Mouse (Mus musculus) lung, postnatal 36 days (tissue): Measurements from ENCODE around the gene Perp.

Source experiments
- DNase-seq: peaks from one replicate; pipeline ENCODE4 v3.0.0; 2022; ENCODE audit warnings: mixed read lengths

Gene Perp

DNA sequence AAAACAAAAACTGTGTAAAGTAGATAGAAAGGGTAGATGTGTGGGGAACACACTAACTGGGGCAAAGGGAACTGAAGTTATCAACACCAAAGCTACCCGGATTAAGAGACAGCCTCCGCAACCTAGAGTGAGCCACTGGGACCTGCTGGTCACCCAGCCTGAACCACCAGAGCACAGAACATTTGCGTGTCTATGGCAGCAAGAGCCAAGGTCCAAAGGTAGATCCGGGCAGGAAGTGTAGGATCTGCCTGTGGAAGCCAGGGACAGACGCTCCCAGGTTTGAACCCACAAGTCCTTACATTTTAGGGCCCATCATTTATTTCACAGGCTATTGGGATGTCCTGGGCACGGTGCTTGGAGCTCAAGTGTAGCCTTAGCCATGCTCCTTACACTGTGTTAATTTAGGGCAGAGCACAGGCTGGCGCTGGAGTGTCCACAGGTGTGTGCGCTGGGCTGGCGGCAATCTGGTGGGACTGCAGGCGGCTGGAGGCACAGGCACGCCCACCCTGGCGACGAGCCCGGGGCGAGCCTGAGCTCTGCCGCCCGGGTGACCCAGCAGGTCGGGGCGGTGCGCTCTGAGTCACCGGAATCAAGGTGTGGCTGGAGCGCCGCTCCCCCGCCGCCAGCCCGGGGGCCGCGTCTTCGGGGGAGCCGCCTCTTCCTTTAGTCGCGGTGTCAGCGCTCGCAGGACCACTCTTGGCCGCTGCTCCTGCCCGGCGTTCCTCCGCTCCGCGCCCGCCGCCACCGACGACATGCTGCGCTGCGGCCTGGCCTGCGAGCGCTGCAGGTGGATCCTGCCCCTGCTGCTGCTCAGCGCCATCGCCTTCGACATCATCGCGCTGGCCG, at the start of gene Perp:
Gene Perp, plus strand, starts transcription at position 580 of the 846 bp plus-strand sequence.
- DNase-seq = peak; percentile 81

DNA sequence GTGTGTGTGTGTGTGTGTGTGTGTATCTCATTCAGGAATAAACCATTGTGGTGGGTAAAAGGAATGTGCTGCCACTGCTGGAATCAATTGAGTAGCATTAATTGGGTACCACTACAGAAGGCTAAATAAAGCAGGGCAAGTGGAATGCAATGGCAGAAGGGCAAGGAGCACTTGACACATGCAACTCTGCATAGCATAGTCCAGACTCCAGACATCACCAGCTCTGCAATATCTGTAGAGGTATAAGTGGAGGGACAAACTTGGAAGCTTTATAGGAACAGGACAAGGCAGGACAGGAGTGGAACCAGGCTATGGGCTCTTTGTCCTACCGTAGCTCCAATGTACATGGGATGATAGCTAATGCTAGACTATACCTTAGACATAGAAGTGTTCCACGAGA, 33.1 kb upstream of the Perp start:
- no peak for DNase-seq

DNA sequence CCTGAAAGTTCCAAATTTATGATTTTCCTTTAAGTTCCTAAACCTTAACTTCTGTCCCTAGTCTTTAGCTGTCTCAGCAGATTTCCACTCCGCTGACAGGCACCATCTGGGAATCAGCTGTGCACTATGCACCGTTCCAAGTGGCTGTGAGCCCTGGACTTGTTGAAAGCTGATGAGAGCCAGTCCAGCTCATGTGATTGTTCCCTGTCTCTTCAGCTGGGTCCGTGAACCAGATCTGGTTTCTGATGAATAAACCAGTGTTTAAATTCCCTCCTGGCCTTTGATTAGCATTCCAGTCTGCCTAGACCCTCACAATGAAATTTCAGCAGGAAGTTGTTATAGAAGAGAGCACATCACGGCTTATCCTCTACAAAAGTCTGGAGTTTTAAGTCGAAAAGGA, 28.3 kb upstream of the Perp start:
- DNase-seq = peak; percentile 51

DNA sequence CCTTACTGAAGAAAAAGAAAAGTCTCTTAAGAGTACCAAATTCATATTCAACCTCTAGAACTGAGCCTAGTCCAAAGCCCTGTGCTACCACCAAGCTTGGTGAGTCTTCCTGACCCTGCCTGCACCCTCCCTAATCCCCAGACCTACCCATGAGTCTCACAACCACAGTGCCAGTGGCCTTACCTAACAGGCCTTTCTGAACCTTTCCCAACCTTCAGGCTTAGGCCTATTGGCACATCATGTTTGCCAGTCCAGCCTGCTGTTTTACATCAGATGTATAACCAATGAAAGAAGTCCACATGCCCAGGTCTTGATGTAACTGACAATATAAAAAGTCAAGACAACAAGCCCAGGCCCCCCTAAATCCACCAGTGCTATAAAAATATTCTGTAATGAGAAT, 19.7 kb upstream of the Perp start:
- no peak for DNase-seq

DNA sequence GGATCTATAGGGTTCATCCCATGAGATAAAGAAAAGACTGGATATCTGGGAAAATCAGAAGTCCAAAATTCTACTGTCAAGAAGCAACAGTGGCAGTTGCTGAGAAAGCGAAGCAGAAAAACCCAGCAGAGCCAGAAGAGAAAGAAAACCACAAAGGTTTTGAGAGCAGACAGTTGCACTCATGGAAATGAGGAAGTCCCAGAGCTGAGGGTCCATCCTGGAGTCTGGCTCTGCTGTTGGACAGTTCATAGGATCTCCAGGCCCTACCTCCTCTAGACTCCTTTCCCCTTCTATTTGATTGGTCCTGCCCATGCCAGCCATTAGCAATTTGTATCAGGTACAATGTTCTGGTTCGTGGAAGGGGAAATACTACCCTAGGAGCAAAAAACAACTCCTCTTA, 18.7 kb upstream of the Perp start:
- DNase-seq = no peak

DNA sequence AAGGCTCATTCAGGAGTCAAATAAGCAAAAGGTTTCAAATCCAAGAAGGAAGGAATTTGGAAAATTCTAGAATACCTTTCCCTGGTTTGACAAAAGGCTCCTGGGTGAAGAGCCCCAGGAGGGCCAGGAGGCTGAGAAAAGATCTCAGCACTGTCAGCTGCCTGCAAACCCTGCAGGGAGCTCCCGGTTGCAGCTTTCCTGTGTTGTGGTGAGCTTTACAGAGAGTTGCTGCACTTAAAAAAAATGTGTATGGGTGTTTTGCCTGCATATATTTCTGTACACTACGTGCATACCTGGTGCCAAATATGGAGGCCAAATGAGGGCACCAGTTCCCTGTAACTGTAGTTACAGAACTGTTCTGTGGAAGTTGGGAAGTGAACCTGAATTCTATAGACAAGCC, 16.9 kb upstream of the Perp start:
- DNase-seq = no peak

DNA sequence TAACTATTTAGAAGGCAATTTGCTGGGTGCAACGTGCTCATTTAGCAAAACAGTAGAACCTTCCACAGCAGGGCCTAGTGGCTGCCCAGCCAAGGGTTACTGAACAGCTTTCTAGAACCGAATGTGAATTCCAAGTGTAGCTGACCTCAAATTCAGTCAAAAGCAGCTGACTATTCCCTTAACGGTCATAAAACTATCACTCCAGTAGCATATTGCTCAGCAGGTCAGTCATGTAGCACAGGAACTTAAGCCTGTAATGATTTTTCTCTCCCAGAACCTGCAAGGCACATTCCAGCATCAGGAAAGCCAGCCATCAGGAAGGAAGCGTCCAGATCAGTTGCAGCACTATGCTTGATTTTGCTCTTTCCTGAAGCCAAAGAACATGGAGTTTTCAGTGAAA, 14.5 kb upstream of the Perp start:
- no peak for DNase-seq

DNA sequence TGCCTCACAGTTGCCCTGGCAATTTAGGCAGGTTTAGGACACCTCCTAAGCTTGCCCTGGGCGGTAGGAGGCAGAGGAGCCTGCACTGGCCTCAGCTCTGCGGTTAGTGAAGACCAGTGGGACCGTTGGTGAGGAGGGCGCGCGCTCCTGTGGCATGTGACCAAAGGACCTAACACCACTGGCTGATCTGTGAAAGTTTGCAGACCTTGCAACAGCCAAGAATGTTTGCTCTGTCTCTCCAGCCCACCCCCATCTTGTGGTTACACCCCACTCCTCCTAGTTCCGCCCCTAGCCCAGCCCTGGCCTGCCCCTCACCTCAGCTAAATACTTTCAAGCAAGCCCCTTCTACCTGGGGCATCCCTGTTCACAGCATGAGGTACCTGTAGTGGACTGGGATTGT, 13.0 kb upstream of the Perp start:
- no peak for DNase-seq

DNA sequence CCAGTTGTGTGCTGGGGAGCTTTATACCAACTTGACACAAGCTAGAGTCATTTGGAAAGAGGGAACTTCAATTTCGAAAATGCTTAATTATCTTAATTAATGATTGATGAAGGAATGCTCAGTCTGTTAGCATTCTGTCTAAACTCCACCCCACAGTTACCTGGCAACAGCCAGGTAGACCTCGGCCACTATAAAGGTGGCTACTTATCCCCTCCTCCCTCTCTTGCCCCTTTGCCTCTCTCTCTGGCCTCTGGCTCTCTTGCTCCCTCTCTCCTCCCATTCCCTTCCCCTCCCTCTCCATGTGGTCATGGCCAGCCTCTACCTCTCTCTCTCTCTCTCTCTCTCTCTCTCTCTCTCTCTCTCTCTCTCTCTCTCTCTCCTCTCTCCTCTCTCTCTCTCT, 10.4 kb upstream of the Perp start:
- DNase-seq = no peak

DNA sequence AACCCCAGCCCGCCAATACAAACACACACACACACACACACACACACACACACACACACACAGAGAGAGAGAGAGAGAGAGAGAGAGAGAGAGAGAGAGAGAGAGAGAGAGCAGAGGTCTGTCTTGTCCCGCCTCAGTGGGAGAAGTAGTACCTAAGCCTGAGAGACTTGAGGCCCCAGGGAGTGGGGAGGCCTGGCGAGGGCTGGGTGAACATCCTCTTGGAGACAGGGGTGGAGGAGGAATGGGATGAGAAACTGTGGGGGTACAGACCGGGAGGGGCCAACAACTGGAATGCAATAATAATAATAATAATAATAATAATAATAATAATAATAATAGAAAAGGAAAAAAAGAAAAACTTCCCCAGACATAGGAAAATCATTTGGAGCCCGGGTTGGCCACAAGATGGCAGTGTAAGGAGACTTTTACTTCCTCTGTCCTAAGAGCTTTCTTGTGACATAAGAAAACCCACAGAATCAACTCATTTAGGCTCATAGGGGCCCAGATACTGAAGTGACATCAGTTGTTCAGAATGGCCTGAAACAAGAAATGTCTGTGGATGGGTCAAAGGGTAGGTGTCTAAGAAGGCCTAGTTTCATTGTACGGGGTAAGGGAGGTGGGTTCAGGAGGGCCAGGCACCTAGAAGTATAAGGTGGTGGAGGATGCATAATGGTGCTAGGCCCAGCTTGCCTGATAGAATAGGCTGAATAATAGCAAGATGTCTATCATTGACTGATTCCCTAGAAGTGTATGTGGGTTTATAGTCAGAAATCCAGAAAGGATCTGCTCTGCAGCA, 8.9 kb upstream of the Perp start:
- DNase-seq = peak; percentile 61

DNA sequence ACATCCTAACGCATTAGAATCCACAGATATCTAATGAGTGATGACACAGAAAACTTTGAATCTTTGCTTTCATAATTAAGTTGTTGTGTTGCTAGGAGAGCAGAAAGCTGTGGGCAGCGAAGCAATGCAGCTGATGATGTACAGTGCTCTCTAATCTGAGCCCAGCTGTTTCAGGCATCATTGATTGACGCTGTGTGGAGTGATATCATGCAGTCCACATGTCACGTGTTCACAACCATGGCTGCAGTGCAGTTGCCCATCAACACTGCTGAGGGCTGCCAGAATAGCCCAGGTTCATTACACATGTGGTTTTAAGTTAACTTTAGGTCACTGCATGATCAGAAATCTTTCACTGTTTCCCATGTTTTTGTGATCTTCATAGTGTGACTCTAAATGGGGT, 5.3 kb upstream of the Perp start:
- DNase-seq = no peak

DNA sequence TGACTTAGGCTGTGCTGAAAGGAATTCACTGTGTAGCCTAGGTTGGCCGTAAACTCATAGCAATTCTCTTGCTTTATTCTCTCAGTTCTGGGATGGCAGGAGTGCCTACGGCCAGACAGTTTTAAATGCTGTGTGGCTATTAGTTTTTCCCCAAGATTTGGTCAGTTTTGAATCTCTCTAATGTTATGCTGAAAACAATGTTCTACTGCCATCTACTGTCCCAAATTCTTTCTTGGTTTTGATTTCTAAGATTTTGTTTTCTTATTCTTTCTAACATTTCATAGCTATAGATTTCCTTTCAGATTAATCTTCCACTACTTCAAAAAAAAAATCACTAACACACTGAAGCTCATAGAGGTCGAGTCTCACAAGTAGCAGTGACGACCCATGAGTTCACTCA, 4.1 kb upstream of the Perp start:
- no peak for DNase-seq

DNA sequence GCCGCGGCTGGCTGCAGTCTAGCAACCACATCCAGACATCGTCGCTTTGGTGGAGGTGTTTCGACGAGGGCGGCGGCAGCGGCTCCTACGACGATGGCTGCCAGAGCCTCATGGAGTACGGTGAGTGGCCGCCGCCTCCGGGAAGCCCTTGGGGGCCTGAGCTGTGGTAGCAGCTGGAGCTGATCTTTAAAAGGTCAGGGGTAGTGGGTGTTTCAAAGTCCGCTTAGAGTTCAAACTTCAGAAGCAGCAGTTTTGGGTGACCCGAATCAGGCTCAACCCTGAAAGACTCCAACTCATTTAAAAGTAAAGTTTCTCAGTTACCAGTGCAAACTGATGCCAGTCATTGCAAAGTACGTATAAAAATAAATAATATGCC, 455 bp downstream of the Perp start:
- no peak for DNase-seq

DNA sequence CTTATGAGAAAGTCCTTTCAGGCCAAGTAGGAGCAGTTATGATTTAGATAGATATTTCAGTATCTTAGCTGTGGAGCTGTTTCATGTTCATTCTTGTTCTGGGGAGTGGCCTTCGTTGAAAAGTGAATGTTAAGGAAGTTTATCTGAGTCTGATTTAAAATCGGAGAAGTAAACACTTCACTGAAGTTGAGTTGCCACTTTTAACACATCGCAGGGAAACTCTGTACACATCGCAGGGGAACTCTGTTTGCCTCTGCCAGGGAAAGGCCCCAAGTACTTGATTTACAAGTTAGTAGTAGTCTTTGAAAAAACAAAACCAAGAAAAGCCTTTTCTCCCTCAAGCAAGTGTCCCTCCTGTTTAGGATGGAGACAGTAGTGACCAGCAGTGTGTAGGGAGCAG, 891 bp downstream of the Perp start:
- peak; percentile 53 for DNase-seq

DNA sequence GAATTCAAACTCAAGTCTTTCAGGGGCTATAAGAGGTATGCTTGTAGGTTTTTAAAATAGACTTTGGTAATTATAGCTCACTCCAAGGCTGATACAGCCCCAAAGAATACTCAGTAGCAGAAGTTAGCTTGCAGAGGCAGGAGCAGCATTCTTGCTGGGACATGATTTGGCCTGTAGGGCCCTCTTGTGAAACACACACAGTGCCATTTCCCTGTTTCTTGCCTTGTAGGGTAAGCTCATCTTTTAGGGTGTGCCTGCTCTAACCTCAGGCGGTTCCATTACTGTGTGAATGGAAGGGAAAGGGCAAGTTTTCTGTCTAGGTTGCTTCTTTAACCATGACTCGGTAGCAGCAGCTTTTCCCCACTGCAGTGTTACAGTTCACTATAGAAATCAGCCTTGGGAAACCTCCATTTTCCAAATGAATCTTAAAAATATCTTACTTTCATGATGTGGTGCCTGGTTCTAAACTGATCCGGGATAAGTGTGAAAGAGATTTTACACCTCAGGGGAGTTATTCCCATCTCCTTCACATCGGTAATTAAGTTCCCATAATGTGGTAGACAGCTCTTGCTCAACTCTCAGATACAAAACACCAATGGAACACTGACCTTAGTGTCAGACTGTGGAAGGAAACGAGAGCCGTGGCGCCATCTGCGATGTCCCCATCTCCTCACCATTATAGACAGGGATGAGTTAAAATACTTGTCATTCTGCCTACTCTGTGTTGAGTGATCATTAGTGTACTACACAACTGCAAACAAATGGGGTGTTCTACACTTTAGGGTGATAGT, 1.8 kb downstream of the Perp start:
- peak; percentile 48 for DNase-seq

DNA sequence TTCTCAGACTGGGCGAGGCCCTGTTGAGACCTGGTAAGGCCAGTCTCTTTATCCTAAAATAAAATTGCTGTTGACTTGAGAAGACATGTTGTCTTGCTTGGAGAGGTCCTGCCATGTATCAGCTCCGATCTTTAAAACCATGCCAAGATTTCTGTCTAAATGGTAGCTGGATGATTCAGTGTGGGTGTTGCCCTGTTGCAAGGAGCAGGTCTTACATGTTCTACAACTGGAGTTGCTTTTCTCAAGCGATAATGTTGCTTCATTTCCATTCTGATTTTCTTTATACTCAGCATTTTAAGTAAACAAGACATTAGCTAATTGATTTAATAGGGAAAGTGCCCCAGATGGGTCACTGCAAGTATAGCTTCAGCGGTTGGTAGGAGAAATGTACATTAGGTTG, 5.4 kb downstream of the Perp start:
- no peak for DNase-seq

DNA sequence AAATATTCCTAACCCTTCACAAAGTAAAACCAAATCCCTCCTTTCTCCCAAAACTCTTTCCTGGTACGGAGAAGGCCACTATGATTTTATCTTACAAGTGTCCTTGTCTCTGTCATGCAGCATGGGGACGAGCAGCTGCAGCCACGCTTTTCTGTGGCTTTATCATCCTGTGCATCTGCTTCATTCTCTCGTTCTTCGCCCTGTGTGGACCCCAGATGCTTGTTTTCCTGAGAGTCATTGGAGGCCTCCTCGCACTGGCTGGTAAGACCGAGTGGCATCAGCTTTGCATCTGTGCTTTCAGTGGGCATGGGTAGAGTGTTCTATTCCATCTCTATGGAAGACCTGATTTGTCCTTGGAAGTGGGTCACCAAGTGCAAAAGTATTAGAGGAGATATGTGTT, 8.6 kb downstream of the Perp start:
- DNase-seq = no peak

DNA sequence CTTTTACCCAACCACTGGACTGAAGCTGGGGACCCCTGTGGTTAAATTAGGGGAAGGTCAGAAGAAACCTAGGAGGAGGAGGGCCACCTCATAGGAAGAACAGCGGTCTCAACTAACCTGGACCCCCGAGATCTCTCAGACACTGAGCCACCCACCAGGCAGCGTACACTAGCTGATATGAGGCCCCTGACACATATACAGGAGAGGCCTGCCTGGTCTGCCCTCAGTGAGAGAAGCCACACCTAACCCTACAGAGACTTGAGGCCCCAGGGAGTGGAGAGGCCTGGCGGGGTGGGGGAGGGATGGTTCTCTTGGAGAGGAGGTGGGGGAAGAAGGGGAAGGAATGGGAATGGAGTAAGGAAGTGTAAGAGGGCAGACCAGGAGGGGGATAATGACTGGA, 12.4 kb downstream of the Perp start:
- no peak for DNase-seq

DNA sequence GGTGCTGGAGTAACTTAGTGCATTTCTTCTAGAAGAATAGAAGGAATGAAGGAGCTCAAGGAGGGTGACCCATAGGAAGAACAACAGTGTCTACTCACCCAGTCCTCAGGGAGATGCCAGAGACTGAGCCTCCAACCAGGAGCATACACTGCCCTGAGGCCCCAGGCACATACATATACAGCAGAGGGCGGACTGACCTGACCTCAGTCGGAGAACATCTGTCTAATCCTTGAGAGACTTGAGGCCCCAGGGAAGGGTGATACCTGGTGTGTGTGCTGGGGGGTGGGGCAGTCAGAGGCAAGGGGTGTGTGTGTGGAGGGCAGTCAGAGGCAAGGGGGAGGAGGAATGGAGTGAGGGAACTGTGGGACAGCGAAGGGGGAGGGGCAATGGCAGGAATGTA, 14.8 kb downstream of the Perp start:
- no peak for DNase-seq

DNA sequence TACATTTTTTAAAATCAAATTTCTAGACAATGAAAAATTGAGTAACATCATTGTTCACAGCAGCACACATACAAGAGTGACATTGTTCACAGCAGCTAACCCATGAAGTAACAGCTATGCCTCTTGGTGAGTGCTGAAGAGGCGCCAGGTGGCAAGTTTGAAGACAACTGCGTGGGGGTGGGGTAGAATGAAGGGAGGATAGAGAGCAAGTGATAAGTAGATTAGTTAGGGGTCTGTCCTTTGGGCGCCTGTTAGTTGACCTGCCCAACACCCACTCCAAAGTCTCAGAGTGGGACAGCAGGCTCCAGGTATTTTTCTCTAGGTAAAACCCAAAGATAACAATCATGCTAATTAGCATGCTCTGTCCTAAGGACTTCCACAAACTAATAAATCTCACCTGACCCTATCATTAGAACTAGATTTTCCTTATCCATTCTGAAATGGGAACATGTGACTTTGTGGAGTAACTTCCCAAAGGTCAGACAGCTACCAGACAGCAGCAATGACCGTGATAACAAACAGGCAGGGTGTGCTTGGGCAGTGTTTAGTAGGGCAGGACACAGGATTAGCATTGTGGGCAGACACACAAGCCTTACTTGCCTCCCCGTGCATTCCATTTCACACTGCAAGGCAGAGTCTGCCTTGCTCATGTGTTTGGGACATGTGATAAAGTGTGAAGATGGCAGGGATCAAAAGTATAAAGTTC, 15.5 kb downstream of the Perp start:
- DNase-seq = no peak

DNA sequence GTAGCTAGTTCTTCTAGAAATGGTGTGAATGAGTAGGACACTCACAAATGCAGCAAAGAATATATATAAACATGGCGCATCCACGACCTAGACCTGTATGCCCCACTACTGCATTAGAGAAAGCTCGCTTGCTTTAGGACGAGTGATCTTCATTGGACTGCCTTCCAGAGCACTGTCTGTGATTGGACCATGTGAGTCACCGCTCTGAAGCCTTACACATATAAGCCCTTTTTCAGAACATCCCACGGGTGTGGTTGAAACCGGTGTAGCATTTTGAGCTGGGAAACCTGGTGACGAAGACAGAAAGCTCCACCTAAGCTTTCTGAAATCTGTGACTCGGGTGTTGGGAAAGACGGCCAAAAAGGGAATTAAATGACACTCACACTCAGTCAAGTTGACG, 16.0 kb downstream of the Perp start:
- DNase-seq = no peak

DNA sequence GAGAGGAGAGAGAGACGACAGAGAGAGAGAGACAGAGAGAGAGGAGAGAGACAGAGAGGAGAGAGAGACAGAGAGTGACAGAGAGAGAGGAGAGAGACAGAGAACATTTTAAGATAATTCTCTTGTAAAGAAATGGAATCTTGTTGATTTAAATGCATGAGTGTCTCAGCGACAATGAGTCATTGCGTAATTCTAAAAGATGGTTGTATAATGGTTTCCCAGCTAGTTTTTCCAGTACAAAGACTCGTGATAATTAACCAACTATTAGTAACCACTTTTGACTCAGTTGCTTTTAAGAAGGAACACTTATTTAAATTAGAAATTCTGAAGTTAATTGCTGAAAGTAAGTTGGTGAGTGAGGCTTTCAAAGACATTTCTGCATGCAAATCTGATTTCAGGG, 16.6 kb downstream of the Perp start:
- no peak for DNase-seq

DNA sequence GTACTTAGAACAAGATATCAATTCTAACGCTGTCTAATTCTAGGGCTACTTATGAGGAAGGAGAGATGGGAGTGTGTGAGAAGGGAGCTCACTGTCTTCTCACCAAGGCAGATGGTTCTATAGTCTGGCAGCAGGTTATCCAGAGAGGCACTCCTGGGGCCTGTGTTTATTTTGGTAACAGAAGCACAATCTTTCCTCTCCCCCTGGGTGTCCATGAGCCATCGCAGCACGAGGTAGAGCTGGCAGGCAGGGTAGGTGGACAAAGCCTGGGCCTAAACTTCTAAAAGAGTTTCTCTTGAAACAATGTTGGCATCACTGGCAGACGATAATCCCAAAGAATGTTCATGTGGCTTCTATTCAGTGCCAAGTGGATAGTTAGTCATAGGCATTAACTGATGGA, 18.5 kb downstream of the Perp start:
- DNase-seq = no peak
